Mouse (Mus musculus) bone marrow, adult 2 months (tissue): ENCODE data around the gene Tomm20.

Source experiments
- CTCF ChIP-seq: fragments of 200-500 bp; IDR thresholded peaks from 2 replicates; pipeline ENCODE4 v1.5.1; 2011; ENCODE audit warnings: low read length, control low read depth; ENCODE audit not compliant: control insufficient read depth, insufficient read depth
- POLR2A ChIP-seq: fragments of 200-500 bp; IDR thresholded peaks from 2 replicates; pipeline ENCODE4 v1.6.1; 2011; ENCODE audit warnings: low read depth, mild to moderate bottlenecking, control low read depth, low read length, borderline replicate concordance; ENCODE audit not compliant: control insufficient read depth

- TF ChIP-seq CTCF (no peak), POLR2A (no peak)
Measured at GRCm38 (mm10) chr8:126976608-126977348, 31.1 kb upstream of the Tomm20 start.
